Mouse (Mus musculus): ENCODE results near the gene Serpine3. TPM values are rescaled to one million over a fixed set of nuclear protein-coding genes. Genes with fewer than 3 reads are reported as not detected.

The Serpine3 gene
- not detected for polyA plus RNA-seq (2017; shearing (Covaris generic))

DNA sequence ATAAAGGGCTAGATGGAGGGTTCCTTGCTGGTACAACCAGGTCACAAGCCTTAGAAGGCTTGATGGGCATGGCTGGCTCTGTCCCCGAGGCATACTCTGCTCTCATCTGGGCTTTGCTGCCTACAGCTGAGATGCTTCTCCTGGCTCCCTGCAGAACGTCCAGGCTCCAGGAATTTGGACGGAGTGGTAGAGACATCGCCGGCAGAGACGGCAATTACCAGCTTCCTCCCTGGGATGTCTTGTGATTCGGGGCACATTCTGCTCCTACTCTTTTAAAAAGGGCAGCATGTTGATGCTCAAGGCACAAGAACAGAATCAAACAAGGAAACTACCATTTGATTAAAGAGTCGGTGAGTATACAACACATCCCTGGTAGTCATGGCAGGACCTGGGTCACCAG, at the start of gene Serpine3:
Gene Serpine3 (plus strand): TSS at position 301 of the 400 bp plus-strand sequence.

Other genes starting within 250 kb of the Serpine3 start
- gene Gucy1b2, start 207.4 kb upstream of the Serpine3 start, polyA plus RNA-seq (2017; shearing (Covaris generic)), result 0.06 TPM
- not detected for gene Fam124a, start 107.9 kb upstream of the Serpine3 start, polyA plus RNA-seq (2017; shearing (Covaris generic))
- gene Gm4131, start 96.7 kb upstream of the Serpine3 start, polyA plus RNA-seq (2017; shearing (Covaris generic)), result not detected
- 69.2 TPM for gene Ints6, start 97.5 kb downstream of the Serpine3 start, polyA plus RNA-seq (2017; shearing (Covaris generic))
- 7.4 TPM for gene Wdfy2, start 174.0 kb downstream of the Serpine3 start, polyA plus RNA-seq (2017; shearing (Covaris generic))